Mouse (Mus musculus): Measurements from ENCODE around the gene Necab2. TPM values are rescaled to one million over a fixed set of nuclear protein-coding genes. Genes with fewer than 3 reads are reported as not detected.

Gene Necab2
- polyA plus RNA-seq, 1 experiment from 2014 or later, result 2.3 TPM

DNA sequence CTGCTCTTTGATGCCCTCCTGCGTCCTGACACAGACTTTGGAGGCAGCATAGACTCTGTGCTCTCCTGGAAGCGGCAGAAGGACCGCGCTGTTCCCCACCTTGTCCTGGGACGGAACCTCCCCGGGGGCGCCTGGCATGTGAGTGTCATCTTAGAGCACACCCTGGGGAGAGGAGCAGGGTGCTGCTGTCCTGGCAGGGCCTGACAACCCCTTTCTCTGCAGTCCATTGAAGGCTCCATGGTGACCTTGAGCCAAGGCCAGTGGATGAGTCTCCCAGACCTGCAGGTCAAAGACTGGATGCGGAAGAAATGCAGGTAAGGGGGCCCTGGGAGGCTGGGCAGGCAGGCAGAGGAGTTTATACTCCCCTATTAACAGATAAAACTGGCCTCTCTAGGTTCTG is 3.5 kb upstream of the Necab2 start:
- H3K36me3 ChIP-seq (ENCODE audit: insufficient read depth, low read length), result no peaks in the 10 kb centered on the region
- peaks cover 25% of the 10 kb centered on the region for H3K4me1 ChIP-seq (ENCODE audit: insufficient read depth, low read length)
- no peak overlapping the region for H3K4me2 ChIP-seq (replicated peaks; ENCODE audit: low read depth, low read length)
- no peak for ATAC-seq (ENCODE audit: low FRiP score, low TSS enrichment)
- peaks cover 10% of the 10 kb centered on the region for H3K27me3 ChIP-seq (ENCODE audit: insufficient read depth, low read length)
- H3K27ac ChIP-seq (ENCODE audit: low read length), result no peak overlapping the region
- 97% methylated on average over 8 of the region's 8 CpGs for WGBS
- H3K4me3 ChIP-seq (ENCODE audit: low read length), result no peak overlapping the region
- no peaks in the 10 kb centered on the region for H3K9me3 ChIP-seq (ENCODE audit: low read length)
- no peak overlapping the region for H3K9ac ChIP-seq (replicated peaks; ENCODE audit: low read length)

DNA sequence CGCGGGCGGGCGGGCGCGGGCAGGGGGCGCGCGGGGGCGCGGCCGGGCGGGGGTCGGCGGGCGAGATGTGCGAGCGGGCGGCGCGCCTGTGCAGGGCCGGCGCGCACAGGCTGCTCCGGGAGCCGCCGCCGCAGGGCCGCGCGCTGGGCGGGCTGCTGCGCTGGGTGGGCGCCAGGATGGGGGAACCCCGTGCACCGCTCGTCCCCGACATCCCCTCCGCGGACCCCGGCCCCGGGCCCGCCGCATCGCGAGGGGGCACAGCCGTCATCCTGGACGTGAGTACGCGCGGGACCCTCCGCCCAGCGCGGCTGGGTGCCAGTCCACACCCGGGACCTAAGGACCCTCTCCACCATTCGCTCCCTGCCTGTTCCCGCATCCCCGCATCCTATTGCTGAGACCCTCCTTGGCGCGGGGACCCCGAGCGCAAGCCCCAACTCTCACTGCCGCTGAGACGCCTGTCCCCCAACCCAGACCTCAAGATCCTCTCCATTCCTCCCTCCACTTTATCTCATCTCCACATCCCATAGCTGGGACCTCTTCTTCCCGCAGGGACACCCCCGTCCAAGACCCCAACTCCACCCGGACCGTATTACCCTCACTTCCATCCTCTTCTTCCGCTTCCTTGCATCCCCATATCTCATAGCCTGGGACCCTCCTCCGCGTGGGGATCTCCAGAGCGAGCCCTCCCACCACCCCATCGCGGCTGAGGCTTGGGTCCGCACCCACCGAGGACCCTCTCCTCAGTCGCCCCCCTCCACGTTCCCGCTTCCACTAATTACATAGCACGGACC is 666 bp downstream of the Necab2 start:
- peak; percentile 29 for ATAC-seq (ENCODE audit: low FRiP score, low TSS enrichment)
- WGBS, result 1% methylated on average over 43 of the region's 80 CpGs
- Histone ChIP-seq H3K4me3 (ENCODE audit: low read length) (peak overlapping the region; percentile 68), H3K4me1 (ENCODE audit: insufficient read depth, low read length) (0 out of 2 replicates have a peak, but pooled peaks cover 6% of the 10 kb centered on the region), H3K9ac (replicated peaks; ENCODE audit: low read length) (peak overlapping the region; percentile 69), H3K27ac (ENCODE audit: low read length) (no peak overlapping the region), H3K27me3 (ENCODE audit: insufficient read depth, low read length) (peaks cover 21% of the 10 kb centered on the region), H3K9me3 (ENCODE audit: low read length) (no peaks in the 10 kb centered on the region), H3K4me2 (replicated peaks; ENCODE audit: low read depth, low read length) (peak overlapping the region; percentile 99), H3K36me3 (ENCODE audit: insufficient read depth, low read length) (no peaks in the 10 kb centered on the region)

DNA sequence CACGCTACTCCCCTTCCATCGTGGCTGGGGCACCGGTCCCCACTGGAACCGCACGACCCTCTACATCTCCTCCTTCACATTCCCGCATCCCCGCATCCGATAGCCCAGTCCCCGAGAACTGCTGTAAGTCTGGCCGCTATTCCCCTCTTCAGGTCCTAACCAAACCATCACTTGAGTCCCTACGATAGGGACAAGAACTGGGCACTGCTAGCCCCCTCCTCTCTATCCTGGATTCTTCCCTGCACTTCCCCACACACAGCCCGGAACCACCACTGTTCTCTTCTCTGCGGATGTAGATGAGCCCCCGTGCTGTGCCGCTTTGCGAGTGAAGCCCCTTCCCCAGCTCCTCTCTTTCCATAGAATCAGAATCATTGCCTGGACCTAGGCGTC is 1.3 kb downstream of the Necab2 start:
- WGBS, result 2% methylated on average over 17 of the region's 17 CpGs
- no peaks in the 10 kb centered on the region for H3K9me3 ChIP-seq (ENCODE audit: low read length)

DNA sequence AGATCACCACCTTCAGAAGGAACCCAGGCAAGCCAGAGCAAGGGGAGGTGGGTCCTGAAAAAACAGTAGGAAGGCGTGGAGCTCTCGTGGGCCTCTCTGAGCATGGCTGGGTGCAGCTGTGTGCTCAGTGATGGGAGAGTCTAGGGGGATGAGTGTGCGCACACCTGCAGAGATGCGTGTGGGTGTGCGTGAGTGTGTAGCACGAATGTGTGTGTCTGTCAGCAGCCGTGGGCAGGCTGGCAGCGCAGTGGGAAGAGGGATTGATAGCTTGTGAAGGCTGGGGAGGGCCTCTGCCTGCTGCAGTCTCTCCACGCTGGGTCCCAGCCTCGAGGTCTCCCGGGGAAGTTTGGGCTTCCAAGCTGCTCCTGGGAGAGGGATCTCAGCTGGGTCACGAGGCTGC is 3.1 kb downstream of the Necab2 start:
- peaks cover 21% of the 10 kb centered on the region for H3K27me3 ChIP-seq (ENCODE audit: insufficient read depth, low read length)
- 0 out of 2 replicates have a peak, but pooled peaks cover 6% of the 10 kb centered on the region for H3K4me1 ChIP-seq (ENCODE audit: insufficient read depth, low read length)
- H3K9ac ChIP-seq (replicated peaks; ENCODE audit: low read length), result no peak overlapping the region
- H3K27ac ChIP-seq (ENCODE audit: low read length), result no peak overlapping the region
- no peak for ATAC-seq (ENCODE audit: low FRiP score, low TSS enrichment)
- no peak overlapping the region for H3K4me2 ChIP-seq (replicated peaks; ENCODE audit: low read depth, low read length)
- WGBS, result 76% methylated on average over 12 of the region's 12 CpGs
- no peaks in the 10 kb centered on the region for H3K9me3 ChIP-seq (ENCODE audit: low read length)
- H3K36me3 ChIP-seq (ENCODE audit: insufficient read depth, low read length), result no peaks in the 10 kb centered on the region
- no peak overlapping the region for H3K4me3 ChIP-seq (ENCODE audit: low read length)

More for the DNA sequence above, 1.3 kb downstream of the Necab2 start:
- Histone ChIP-seq H3K9ac (replicated peaks; ENCODE audit: low read length) (no peak overlapping the region), H3K27me3 (ENCODE audit: insufficient read depth, low read length) (peaks cover 21% of the 10 kb centered on the region), H3K4me2 (replicated peaks; ENCODE audit: low read depth, low read length) (peak overlapping the region; percentile 99), H3K4me1 (ENCODE audit: insufficient read depth, low read length) (0 out of 2 replicates have a peak, but pooled peaks cover 6% of the 10 kb centered on the region), H3K4me3 (ENCODE audit: low read length) (peak overlapping the region; percentile 68), H3K27ac (ENCODE audit: low read length) (no peak overlapping the region), H3K36me3 (ENCODE audit: insufficient read depth, low read length) (no peaks in the 10 kb centered on the region)
- ATAC-seq (ENCODE audit: low FRiP score, low TSS enrichment), result no peak

DNA sequence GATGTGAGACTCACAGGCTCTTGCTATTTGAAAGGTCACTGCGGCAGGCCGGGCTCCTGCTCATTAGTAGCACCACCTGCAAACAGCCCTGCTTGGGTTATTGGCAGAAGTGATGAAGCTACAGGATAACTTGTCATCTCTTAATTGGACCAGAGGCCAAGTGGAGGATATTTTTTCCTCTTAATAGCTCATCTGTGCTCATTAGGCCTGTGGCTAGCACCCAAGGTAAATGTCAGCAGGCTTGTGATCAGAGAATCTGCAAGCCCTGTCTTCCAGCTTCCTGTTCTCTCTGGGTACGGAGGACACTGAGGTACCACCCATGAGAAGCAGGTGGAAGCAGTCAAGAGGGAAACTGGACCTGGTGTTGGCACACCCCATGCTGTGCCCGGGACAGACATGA is 4.6 kb downstream of the Necab2 start:
- H3K4me2 ChIP-seq (replicated peaks; ENCODE audit: low read depth, low read length), result no peak overlapping the region
- H3K4me1 ChIP-seq (ENCODE audit: insufficient read depth, low read length), result 0 out of 2 replicates have a peak, but pooled peaks cover 9% of the 10 kb centered on the region
- no peak for ATAC-seq (ENCODE audit: low FRiP score, low TSS enrichment)
- H3K4me3 ChIP-seq (ENCODE audit: low read length), result no peak overlapping the region
- H3K27ac ChIP-seq (ENCODE audit: low read length), result no peak overlapping the region
- no peaks in the 10 kb centered on the region for H3K36me3 ChIP-seq (ENCODE audit: insufficient read depth, low read length)
- H3K9ac ChIP-seq (replicated peaks; ENCODE audit: low read length), result no peak overlapping the region
- WGBS, result 93% methylated on average over 4 of the region's 4 CpGs
- peaks cover 21% of the 10 kb centered on the region for H3K27me3 ChIP-seq (ENCODE audit: insufficient read depth, low read length)
- no peaks in the 10 kb centered on the region for H3K9me3 ChIP-seq (ENCODE audit: low read length)

DNA sequence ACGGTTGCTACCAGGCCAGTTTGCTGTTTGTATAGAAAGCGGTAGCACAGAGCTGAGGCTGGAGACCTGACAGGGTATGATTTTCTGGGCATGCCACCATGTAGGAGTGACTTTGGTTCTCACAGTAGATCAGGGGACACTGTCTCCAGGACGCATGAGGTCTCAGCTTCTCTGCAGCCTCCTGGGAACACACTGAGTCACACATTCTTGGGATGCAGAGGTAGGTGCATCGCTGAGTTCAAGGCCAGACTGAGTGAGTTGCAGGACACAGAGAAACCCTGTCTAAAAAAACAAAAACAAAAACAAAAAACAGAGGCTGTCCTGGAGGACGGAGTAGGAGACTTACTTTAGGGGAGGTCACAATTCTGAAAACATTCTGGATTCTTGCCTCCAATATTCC is 6.4 kb downstream of the Necab2 start:
- Histone ChIP-seq H3K9ac (replicated peaks; ENCODE audit: low read length) (no peak overlapping the region), H3K4me1 (ENCODE audit: insufficient read depth, low read length) (0 out of 2 replicates have a peak, but pooled peaks cover 3% of the 10 kb centered on the region), H3K27ac (ENCODE audit: low read length) (no peak overlapping the region), H3K27me3 (ENCODE audit: insufficient read depth, low read length) (peaks cover 11% of the 10 kb centered on the region), H3K9me3 (ENCODE audit: low read length) (no peaks in the 10 kb centered on the region), H3K4me3 (ENCODE audit: low read length) (no peak overlapping the region), H3K4me2 (replicated peaks; ENCODE audit: low read depth, low read length) (no peak overlapping the region), H3K36me3 (ENCODE audit: insufficient read depth, low read length) (no peaks in the 10 kb centered on the region)
- no peak for ATAC-seq (ENCODE audit: low FRiP score, low TSS enrichment)
- WGBS, result 81% methylated on average over 5 of the region's 5 CpGs

DNA sequence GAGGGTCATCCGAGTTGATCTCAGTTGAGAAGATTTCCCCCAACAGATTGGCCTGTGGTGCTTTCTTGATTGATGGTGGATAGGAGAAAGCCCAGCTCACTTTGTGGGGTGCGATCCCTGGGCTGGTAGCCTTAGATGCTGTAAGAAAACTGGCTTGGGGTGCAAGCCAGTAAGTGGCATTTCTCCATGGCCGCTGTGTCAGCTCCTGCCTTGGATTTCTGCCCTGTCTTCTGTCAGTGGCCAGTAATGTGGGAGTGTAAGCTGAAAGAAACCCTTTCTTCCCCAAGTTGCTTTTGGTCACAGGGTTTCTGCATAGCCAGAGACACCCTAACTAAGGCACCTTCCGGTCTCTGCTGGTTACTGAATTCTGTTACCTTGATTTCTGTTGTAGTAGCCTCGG is 9.5 kb downstream of the Necab2 start:
- H3K4me3 ChIP-seq (ENCODE audit: low read length), result no peak overlapping the region
- no peak overlapping the region for H3K4me2 ChIP-seq (replicated peaks; ENCODE audit: low read depth, low read length)
- ATAC-seq (ENCODE audit: low FRiP score, low TSS enrichment), result no peak

DNA sequence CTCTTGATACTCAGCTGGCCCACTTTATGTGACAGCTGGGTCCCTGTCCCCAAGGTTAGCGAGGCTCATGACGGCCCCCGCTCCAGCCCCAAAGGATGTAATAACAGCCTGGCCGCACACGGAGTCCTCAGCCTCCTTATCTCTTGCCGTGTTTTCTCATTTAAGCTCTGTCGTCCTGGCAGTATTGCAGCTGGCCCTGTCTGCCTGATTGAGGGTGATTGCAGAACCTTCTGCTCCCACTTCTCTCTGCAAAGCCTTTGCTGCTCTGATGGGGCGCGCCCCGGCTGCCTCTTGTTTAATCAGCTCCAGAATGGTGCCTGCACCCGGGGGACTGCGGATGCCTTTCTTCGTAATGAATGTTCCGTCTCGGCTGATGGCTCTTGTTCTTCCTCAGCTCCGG is 13.2 kb downstream of the Necab2 start:
- Histone ChIP-seq H3K4me3 (ENCODE audit: low read length) (no peak overlapping the region), H3K4me1 (ENCODE audit: insufficient read depth, low read length) (peaks cover 15% of the 10 kb centered on the region), H3K27ac (ENCODE audit: low read length) (no peak overlapping the region), H3K9ac (replicated peaks; ENCODE audit: low read length) (0 out of 2 replicates have a peak overlapping the region, but pooled peaks have one; percentile 2), H3K4me2 (replicated peaks; ENCODE audit: low read depth, low read length) (no peak overlapping the region), H3K9me3 (ENCODE audit: low read length) (no peaks in the 10 kb centered on the region), H3K27me3 (ENCODE audit: insufficient read depth, low read length) (no peaks in the 10 kb centered on the region), H3K36me3 (ENCODE audit: insufficient read depth, low read length) (no peaks in the 10 kb centered on the region)
- WGBS, result 28% methylated on average over 16 of the region's 16 CpGs
- no peak for ATAC-seq (ENCODE audit: low FRiP score, low TSS enrichment)

More for the DNA sequence above, 9.5 kb downstream of the Necab2 start:
- no peak overlapping the region for H3K27ac ChIP-seq (ENCODE audit: low read length)
- peaks cover 7% of the 10 kb centered on the region; the same call in 1 of the 2 replicates for H3K4me1 ChIP-seq (ENCODE audit: insufficient read depth, low read length)
- H3K9me3 ChIP-seq (ENCODE audit: low read length), result no peaks in the 10 kb centered on the region
- no peaks in the 10 kb centered on the region for H3K27me3 ChIP-seq (ENCODE audit: insufficient read depth, low read length)
- H3K9ac ChIP-seq (replicated peaks; ENCODE audit: low read length), result no peak overlapping the region
- H3K36me3 ChIP-seq (ENCODE audit: insufficient read depth, low read length), result no peaks in the 10 kb centered on the region
- WGBS, result 74% methylated on average over 5 of the region's 5 CpGs

DNA sequence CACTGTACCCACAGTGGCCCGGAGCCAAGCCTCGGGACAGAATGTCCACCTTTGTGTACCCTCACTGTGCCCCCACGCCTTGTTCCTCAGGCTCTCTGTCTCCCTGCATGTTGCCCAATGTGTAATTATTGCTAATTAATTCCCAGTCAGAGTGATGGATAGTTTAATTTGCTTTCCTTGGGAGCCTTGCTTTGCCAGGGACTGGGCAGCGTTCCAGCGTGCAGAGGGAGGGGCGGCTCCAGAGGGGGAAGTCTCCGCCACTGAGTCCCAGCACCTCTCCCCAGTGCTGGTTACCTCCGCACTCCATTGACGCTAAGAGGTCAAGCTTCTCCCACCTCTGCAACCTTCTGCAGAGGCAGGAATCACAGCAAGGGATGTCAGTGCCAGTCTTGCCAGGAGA is 14.8 kb downstream of the Necab2 start:
- Histone ChIP-seq H3K4me2 (replicated peaks; ENCODE audit: low read depth, low read length) (no peak overlapping the region), H3K36me3 (ENCODE audit: insufficient read depth, low read length) (no peaks in the 10 kb centered on the region), H3K27me3 (ENCODE audit: insufficient read depth, low read length) (0 out of 2 replicates have a peak, but pooled peaks cover 5% of the 10 kb centered on the region), H3K27ac (ENCODE audit: low read length) (no peak overlapping the region), H3K9ac (replicated peaks; ENCODE audit: low read length) (no peak overlapping the region), H3K9me3 (ENCODE audit: low read length) (no peaks in the 10 kb centered on the region), H3K4me3 (ENCODE audit: low read length) (no peak overlapping the region), H3K4me1 (ENCODE audit: insufficient read depth, low read length) (peaks cover 28% of the 10 kb centered on the region)
- WGBS, result 46% methylated on average over 9 of the region's 9 CpGs
- ATAC-seq (ENCODE audit: low FRiP score, low TSS enrichment), result no peak

DNA sequence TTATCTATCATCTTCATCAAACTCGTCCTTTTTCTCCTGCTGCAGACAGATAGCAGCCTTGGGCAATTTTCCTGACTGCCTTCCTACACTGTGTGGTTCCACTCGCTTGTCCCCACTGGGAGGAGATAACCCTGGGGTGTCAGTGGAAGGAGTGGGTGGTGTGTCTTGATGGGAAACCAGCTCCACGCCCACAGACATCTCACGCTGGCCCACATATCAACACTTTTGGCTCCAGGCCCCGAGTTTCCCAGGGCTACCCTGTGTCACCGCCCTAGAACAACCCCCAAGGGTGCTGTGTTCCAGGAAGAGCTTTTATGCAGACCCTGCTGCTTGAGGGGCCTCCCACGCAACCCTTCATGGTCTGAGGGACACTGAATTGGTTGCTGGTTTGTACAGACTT is 17.2 kb downstream of the Necab2 start:
- Histone ChIP-seq H3K27ac (ENCODE audit: low read length) (no peak overlapping the region), H3K27me3 (ENCODE audit: insufficient read depth, low read length) (0 out of 2 replicates have a peak, but pooled peaks cover 6% of the 10 kb centered on the region), H3K9me3 (ENCODE audit: low read length) (no peaks in the 10 kb centered on the region), H3K4me1 (ENCODE audit: insufficient read depth, low read length) (peaks cover 34% of the 10 kb centered on the region), H3K4me2 (replicated peaks; ENCODE audit: low read depth, low read length) (no peak overlapping the region), H3K36me3 (ENCODE audit: insufficient read depth, low read length) (no peaks in the 10 kb centered on the region), H3K4me3 (ENCODE audit: low read length) (no peak overlapping the region), H3K9ac (replicated peaks; ENCODE audit: low read length) (no peak overlapping the region)
- ATAC-seq (ENCODE audit: low FRiP score, low TSS enrichment), result no peak
- WGBS, result 29% methylated on average over 7 of the region's 7 CpGs
